In the genomic region with DNA sequence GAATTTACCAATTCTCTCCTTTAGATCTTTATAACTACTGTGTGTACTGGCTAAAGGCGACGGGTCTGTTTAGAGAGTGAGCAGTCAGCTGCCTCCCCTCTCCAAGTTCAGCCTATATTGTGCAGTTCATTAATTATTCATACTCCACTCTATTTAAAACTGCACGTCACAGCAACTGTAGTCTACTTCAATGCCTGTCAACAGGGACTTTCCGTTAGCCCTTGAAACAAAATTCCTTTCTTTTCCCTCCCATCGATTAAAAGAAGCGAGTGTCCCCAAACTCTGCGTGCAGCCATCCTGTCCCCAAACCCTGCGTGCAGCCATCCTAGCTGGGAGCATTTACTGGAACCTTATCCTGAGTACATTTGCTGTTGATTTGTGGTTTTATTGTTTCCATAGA, we compare ENCODE assay signal across 15 mouse cellular contexts.
DNase-seq lines count a peak whose midpoint lies in the region; ATAC-seq and TF ChIP-seq lines count a peak whose summit lies in the region.
"Had no signal": no experiment of that assay in that cellular context is flagged by ENCODE, and none has a peak within 500 bp of the region (broad histone marks: within the 10 kb centered on the region; RNA-seq: fewer than 3 reads in every experiment).

No protein-coding gene starts in this region.

- DNase-seq in midbrain, embryonic 10.5 days (ENCODE audit: low spot score) = no peak
- no peak for DNase-seq in midbrain, postnatal 0 days (ENCODE audit: low spot score)
- peak; percentile 66 for DNase-seq in midbrain, embryonic 14.5 days
- DNase-seq in ovary, postnatal 14 days (ENCODE audit: low spot score) = no peak
- DNase-seq in liver, postnatal 0 days = no peak
- no peak for DNase-seq in lung, postnatal 14 days
- no peak for DNase-seq in adrenal gland, postnatal 14 days
- DNase-seq: adrenal gland, postnatal 25 days; gastrocnemius, postnatal 25 days; heart, postnatal 10 days; lung, postnatal 4 days had no signal

- peaks cover 54% of the 10 kb centered on the region for H3K4me1 ChIP-seq in midbrain, embryonic 10.5 days
- peaks cover 16% of the 10 kb centered on the region; the same call in 1 of the 2 replicates for H3K4me1 ChIP-seq in midbrain, postnatal 0 days (ENCODE audit: insufficient read depth, low read length)
- H3K4me1 ChIP-seq in hindbrain, embryonic 13.5 days (replicated peaks) = peaks cover 35% of the 10 kb centered on the region
- peaks cover 38% of the 10 kb centered on the region for H3K4me1 ChIP-seq in midbrain, embryonic 14.5 days (ENCODE audit: control insufficient read depth, insufficient read depth, low read length)
- H3K4me1 ChIP-seq in liver, postnatal 0 days (ENCODE audit: insufficient read depth) = no peaks in the 10 kb centered on the region

- no peaks in the 10 kb centered on the region for H3K9me3 ChIP-seq in midbrain, embryonic 10.5 days (replicated peaks)
- no peaks in the 10 kb centered on the region for H3K9me3 ChIP-seq in midbrain, postnatal 0 days (ENCODE audit: low read length)
- no peaks in the 10 kb centered on the region for H3K9me3 ChIP-seq in hindbrain, embryonic 13.5 days
- H3K9me3 ChIP-seq in midbrain, embryonic 14.5 days (ENCODE audit: control insufficient read depth, low read length) = no peaks in the 10 kb centered on the region
- no peaks in the 10 kb centered on the region for H3K9me3 ChIP-seq in liver, postnatal 0 days (ENCODE audit: low read length)

- ATAC-seq in midbrain, postnatal 0 days (ENCODE audit: low FRiP score) = no peak
- ATAC-seq in hindbrain, embryonic 13.5 days (ENCODE audit: low FRiP score) = no peak; the same call in 1 of the 2 replicates
- peak; percentile 68; the same call in 1 of the 2 replicates for ATAC-seq in midbrain, embryonic 14.5 days (ENCODE audit: low FRiP score, low TSS enrichment)
- no peak for ATAC-seq in liver, postnatal 0 days
- ATAC-seq: CD4-positive, CD25-positive, alpha-beta regulatory T cell, adult 4 months had no signal

- 56% methylated on average over 8 of the region's 8 CpGs for WGBS in midbrain, embryonic 10.5 days
- 16% methylated on average over 8 of the region's 8 CpGs for WGBS in midbrain, postnatal 0 days
- 17% methylated on average over 8 of the region's 8 CpGs for WGBS in hindbrain, embryonic 13.5 days
- 6% methylated on average over 8 of the region's 8 CpGs for WGBS in midbrain, embryonic 14.5 days
- 83% methylated on average over 8 of the region's 8 CpGs for WGBS in liver, postnatal 0 days (ENCODE audit: insufficient replicate concordance)

- TF ChIP-seq EP300 in liver, postnatal 0 days (IDR thresholded peaks at IDR 0.05; ENCODE audit: low read depth) = no peak

- TF ChIP-seq CTCF in midbrain, postnatal 0 days (IDR thresholded peaks at IDR 0.05) = no peak
- no peak for TF ChIP-seq CTCF in liver, postnatal 0 days (IDR thresholded peaks at IDR 0.05; ENCODE audit: low read depth)

- no peaks in the 10 kb centered on the region for H3K27me3 ChIP-seq in midbrain, embryonic 10.5 days (ENCODE audit: low read depth, poor library complexity, severe bottlenecking)
- no peaks in the 10 kb centered on the region for H3K27me3 ChIP-seq in midbrain, postnatal 0 days (ENCODE audit: insufficient read depth, low read length)
- H3K27me3 ChIP-seq in hindbrain, embryonic 13.5 days = no peaks in the 10 kb centered on the region
- no peaks in the 10 kb centered on the region for H3K27me3 ChIP-seq in midbrain, embryonic 14.5 days (ENCODE audit: control insufficient read depth, insufficient read depth, low read length)
- no peaks in the 10 kb centered on the region for H3K27me3 ChIP-seq in liver, postnatal 0 days (ENCODE audit: insufficient read depth, low read length)

- H3K9ac ChIP-seq in midbrain, postnatal 0 days (replicated peaks; ENCODE audit: low read length, poor library complexity, severe bottlenecking) = no peak overlapping the region
- no peak overlapping the region for H3K9ac ChIP-seq in hindbrain, embryonic 13.5 days
- no peak overlapping the region for H3K9ac ChIP-seq in midbrain, embryonic 14.5 days (replicated peaks; ENCODE audit: low read length)
- no peak overlapping the region for H3K9ac ChIP-seq in liver, postnatal 0 days (replicated peaks)

- peak overlapping the region; percentile 90 for H3K27ac ChIP-seq in midbrain, embryonic 10.5 days (replicated peaks)
- no peak overlapping the region; the same call in 1 of the 2 replicates for H3K27ac ChIP-seq in midbrain, postnatal 0 days (ENCODE audit: low read depth, low read length)
- peak overlapping the region; percentile 81; the same call in 1 of the 2 replicates for H3K27ac ChIP-seq in hindbrain, embryonic 13.5 days
- H3K27ac ChIP-seq in midbrain, embryonic 14.5 days (replicated peaks; ENCODE audit: low read depth, low read length) = peak overlapping the region; percentile 43; the same call in 1 of the 2 replicates
- H3K27ac ChIP-seq in liver, postnatal 0 days (ENCODE audit: low read depth) = no peak overlapping the region
- H3K27ac ChIP-seq: kidney, postnatal 0 days had no signal

- H3K36me3 ChIP-seq in midbrain, embryonic 10.5 days = no peaks in the 10 kb centered on the region
- peaks cover under 1% of the 10 kb centered on the region; the same call in 1 of the 2 replicates for H3K36me3 ChIP-seq in midbrain, postnatal 0 days (ENCODE audit: insufficient read depth, low read length)
- peaks cover 7% of the 10 kb centered on the region for H3K36me3 ChIP-seq in hindbrain, embryonic 13.5 days
- H3K36me3 ChIP-seq in midbrain, embryonic 14.5 days (ENCODE audit: control insufficient read depth, insufficient read depth, low read length) = peaks cover 24% of the 10 kb centered on the region
- H3K36me3 ChIP-seq in liver, postnatal 0 days (replicated peaks; ENCODE audit: insufficient read depth, low read length) = no peaks in the 10 kb centered on the region

- peak overlapping the region; percentile 51 for H3K4me3 ChIP-seq in midbrain, embryonic 10.5 days
- no peak overlapping the region for H3K4me3 ChIP-seq in midbrain, postnatal 0 days (ENCODE audit: low read depth, low read length)
- H3K4me3 ChIP-seq in hindbrain, embryonic 13.5 days = no peak overlapping the region
- no peak overlapping the region for H3K4me3 ChIP-seq in midbrain, embryonic 14.5 days (replicated peaks; ENCODE audit: low read depth, low read length)
- H3K4me3 ChIP-seq in liver, postnatal 0 days (ENCODE audit: low read depth, low read length) = no peak overlapping the region
- H3K4me3 ChIP-seq: erythroblast, embryonic 14.5 days had no signal

- H3K4me2 ChIP-seq in midbrain, postnatal 0 days (ENCODE audit: low read depth, low read length, poor library complexity, severe bottlenecking) = no peak overlapping the region
- H3K4me2 ChIP-seq in hindbrain, embryonic 13.5 days = peak overlapping the region; percentile 29
- peak overlapping the region; percentile 7 for H3K4me2 ChIP-seq in midbrain, embryonic 14.5 days (ENCODE audit: low read length)
- no peak overlapping the region for H3K4me2 ChIP-seq in liver, postnatal 0 days (ENCODE audit: low read depth, low read length)

Comparison
In these comparisons a context has a peak if more than half of its experiments do, and no peak if none do; other contexts are left out.
1. H3K27ac ChIP-seq: peak in midbrain, embryonic 10.5 days (single experiment), hindbrain, embryonic 13.5 days (single experiment) and midbrain, embryonic 14.5 days (single experiment); none in midbrain, postnatal 0 days (single experiment) and liver, postnatal 0 days (single experiment).
2. H3K4me2 ChIP-seq: peak in hindbrain, embryonic 13.5 days (single experiment) and midbrain, embryonic 14.5 days (single experiment); none in midbrain, postnatal 0 days (single experiment) and liver, postnatal 0 days (single experiment).